9 mouse cellular contexts compared by ENCODE assay signal in the genomic region with DNA sequence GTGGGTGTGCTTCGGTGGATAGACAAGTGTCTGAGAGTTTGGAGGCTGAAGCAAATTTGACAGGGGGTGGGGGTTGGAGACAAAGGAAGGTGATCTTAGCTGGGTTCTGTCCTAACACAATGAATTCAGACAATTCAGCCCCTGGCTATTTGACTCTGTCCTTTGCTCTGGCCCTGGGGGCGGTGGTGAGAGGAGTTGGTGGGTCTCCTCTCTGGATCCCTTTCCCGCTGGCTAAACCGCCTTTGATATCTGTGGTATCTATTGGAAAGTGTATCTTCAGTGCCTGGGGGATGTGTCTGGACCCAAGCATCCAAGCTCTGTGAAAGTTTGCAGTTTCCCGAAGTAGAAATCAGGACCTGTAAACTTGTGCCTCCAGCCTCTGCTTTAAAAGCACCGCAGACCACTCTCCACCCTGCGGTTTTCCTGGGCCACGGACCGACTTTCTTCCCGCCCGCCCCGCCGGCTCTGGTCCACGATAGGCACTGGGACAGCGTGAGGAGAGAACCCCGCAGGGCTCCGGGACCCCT. TPM values are rescaled to one million over a fixed set of nuclear protein-coding genes. Genes with fewer than 3 reads are reported as not detected.
DNase-seq lines count a peak whose midpoint lies in the region; ATAC-seq and TF ChIP-seq lines count a peak whose summit lies in the region.
"Had no signal": no experiment of that assay in that cellular context is flagged by ENCODE, and none has a peak within 500 bp of the region (broad histone marks: within the 10 kb centered on the region; RNA-seq: fewer than 3 reads in every experiment).

No protein-coding gene starts in this region.

- H3K27me3 ChIP-seq in heart, adult 2 months (ENCODE audit: control insufficient read depth, insufficient read depth, low read length) = no peaks in the 10 kb centered on the region; the same call in 1 of the 2 replicates
- no peaks in the 10 kb centered on the region for H3K27me3 ChIP-seq in C2C12 (ENCODE audit: control insufficient read depth, insufficient read depth, insufficient read length)
- peaks cover 33% of the 10 kb centered on the region for H3K27me3 ChIP-seq in forebrain, embryonic 12.5 days
- peaks cover 46% of the 10 kb centered on the region for H3K27me3 ChIP-seq in liver, embryonic 14.5 days (ENCODE audit: control insufficient read depth, insufficient read depth, low read length)
- H3K27me3 ChIP-seq: CH12.LX had no signal

- no peak for TF ChIP-seq POLR2A in heart, adult 2 months (IDR thresholded peaks at IDR 0.05; ENCODE audit: insufficient read depth, low read depth, low read length)

- peak overlapping the region; percentile 61; the same call in 1 of the 2 replicates for H3K27ac ChIP-seq in heart, adult 2 months
- H3K27ac ChIP-seq in forebrain, embryonic 12.5 days = peak overlapping the region; percentile 61; the same call in 1 of the 2 replicates
- H3K27ac ChIP-seq in liver, embryonic 14.5 days = no peak overlapping the region

- TF ChIP-seq EP300 in heart, adult 2 months (IDR thresholded peaks at IDR 0.05; ENCODE audit: insufficient read depth, low read depth, low read length) = no peak
- TF ChIP-seq EP300 in liver, embryonic 14.5 days (IDR thresholded peaks at IDR 0.05; ENCODE audit: low read depth) = no peak

- ATAC-seq in forebrain, embryonic 12.5 days (ENCODE audit: low FRiP score) = peak; percentile 11; the same call in 1 of the 2 replicates
- no peak for ATAC-seq in liver, embryonic 14.5 days (ENCODE audit: insufficient read depth)

- TF ChIP-seq CTCF in heart, adult 2 months (IDR thresholded peaks at IDR 0.05) = no peak
- TF ChIP-seq CTCF in C2C12 (IDR thresholded peaks at IDR 0.05; ENCODE audit: control insufficient read depth, insufficient read depth, insufficient read length) = no peak
- no peak for TF ChIP-seq CTCF in liver, embryonic 14.5 days (IDR thresholded peaks at IDR 0.05; ENCODE audit: low read depth)

- no peaks in the 10 kb centered on the region for H3K79me2 ChIP-seq in heart, adult 2 months (replicated peaks; ENCODE audit: control insufficient read depth, insufficient read depth, low read length)
- H3K79me2 ChIP-seq in C2C12 (ENCODE audit: control insufficient read depth, insufficient read depth) = peaks cover 44% of the 10 kb centered on the region

- H3ac ChIP-seq in C2C12 (ENCODE audit: control insufficient read depth, insufficient read length, low read depth) = peak overlapping the region; percentile 91

- peak overlapping the region; percentile 78 for H3K4me3 ChIP-seq in heart, adult 2 months
- peak overlapping the region; percentile 88 for H3K4me3 ChIP-seq in C2C12 (ENCODE audit: insufficient read depth, poor library complexity, severe bottlenecking)
- peak overlapping the region; percentile 75 for H3K4me3 ChIP-seq in forebrain, embryonic 12.5 days (replicated peaks)
- H3K4me3 ChIP-seq in liver, embryonic 14.5 days (ENCODE audit: insufficient read depth in 1 of 2, low read depth in 2 of 2, low read length in 2 of 2) = peak overlapping the region; percentile 7 to 58

- peak overlapping the region; percentile 98 for H3K4me2 ChIP-seq in forebrain, embryonic 12.5 days
- peak overlapping the region; percentile 65 for H3K4me2 ChIP-seq in liver, embryonic 14.5 days (ENCODE audit: low read depth)

- 18% methylated on average over 17 of the region's 17 CpGs for WGBS in heart, adult 2 months
- WGBS in forebrain, embryonic 12.5 days = 2% methylated on average over 17 of the region's 17 CpGs
- 4% methylated on average over 17 of the region's 17 CpGs for WGBS in liver, embryonic 14.5 days (ENCODE audit: insufficient replicate concordance)

- intact Hi-C loops in heart, adult 2 months (cut with DNase I) = loop anchor here (5.0 kb wide), 1 partner anchor 220 kb away; no protein-coding TSS in a partner anchor
- intact Hi-C loops in heart, postnatal 36 days (cut with DNase I) = loop anchor here (5.0 kb wide), 1 partner anchor 115 kb away; no protein-coding TSS in a partner anchor

- H3K79me3 ChIP-seq in C2C12 (ENCODE audit: low read depth) = peaks cover 39% of the 10 kb centered on the region

- no peaks in the 10 kb centered on the region for H3K36me3 ChIP-seq in heart, adult 2 months (ENCODE audit: control insufficient read depth, insufficient read depth, low read length)
- H3K36me3 ChIP-seq in C2C12 (ENCODE audit: control insufficient read depth, insufficient read depth) = peaks cover 16% of the 10 kb centered on the region
- no peaks in the 10 kb centered on the region for H3K36me3 ChIP-seq in forebrain, embryonic 12.5 days (replicated peaks)
- no peaks in the 10 kb centered on the region for H3K36me3 ChIP-seq in liver, embryonic 14.5 days (replicated peaks; ENCODE audit: control insufficient read depth, insufficient read depth, low read depth)

- H3K4me1 ChIP-seq in heart, adult 2 months (ENCODE audit: control insufficient read depth, insufficient read depth, low read length) = no peaks in the 10 kb centered on the region
- H3K4me1 ChIP-seq in forebrain, embryonic 12.5 days = peaks cover 15% of the 10 kb centered on the region; the same call in 1 of the 2 replicates
- no peaks in the 10 kb centered on the region for H3K4me1 ChIP-seq in liver, embryonic 14.5 days (replicated peaks; ENCODE audit: control insufficient read depth in 2 of 2, insufficient read depth in 2 of 2, low read length in 1 of 2)

- H3K9ac ChIP-seq in heart, adult 2 months (ENCODE audit: low read depth, low read length) = peak overlapping the region; percentile 79
- H3K9ac ChIP-seq in forebrain, embryonic 12.5 days = peak overlapping the region; percentile 83
- H3K9ac ChIP-seq in liver, embryonic 14.5 days (replicated peaks) = no peak overlapping the region

- DNase-seq in heart, adult 2 months = no peak
- DNase-seq in heart, postnatal 36 days = no peak
- no peak for DNase-seq in liver, embryonic 14.5 days (ENCODE audit: low read depth in 3 of 3, low spot score in 3 of 3)
- no peak for DNase-seq in urinary bladder, postnatal 4 days (ENCODE audit: low spot score in 2 of 2)
- DNase-seq in spleen, postnatal 14 days (ENCODE audit: low spot score in 2 of 2) = no peak
- DNase-seq in MN1 (ENCODE audit: low spot score) = no peak

- H3K9me3 ChIP-seq in forebrain, embryonic 12.5 days = no peaks in the 10 kb centered on the region
- no peaks in the 10 kb centered on the region for H3K9me3 ChIP-seq in liver, embryonic 14.5 days (ENCODE audit: control insufficient read depth, low read length)

TF ChIP-seq in C2C12, 6 proteins besides CTCF, POLR2A, EP300 and RAD21:
- TF ChIP-seq MYOG (IDR thresholded peaks at IDR 0.05; ENCODE audit: control insufficient read depth, extremely low read depth, insufficient read length) = no peak
- TF ChIP-seq MYOD1 (IDR thresholded peaks at IDR 0.05; ENCODE audit: control insufficient read depth, insufficient read length, low read depth) = no peak
- no peak for TF ChIP-seq USF1 (IDR thresholded peaks at IDR 0.05; ENCODE audit: low read depth)
- no peak for TF ChIP-seq FOSL1 (IDR thresholded peaks at IDR 0.05; ENCODE audit: insufficient read depth, low read length, poor library complexity, severe bottlenecking)
- TF ChIP-seq CEBPB (IDR thresholded peaks at IDR 0.05; ENCODE audit: low read depth) = no peak
- TF ChIP-seq MAX (IDR thresholded peaks at IDR 0.05) = no peak

RNA-seq across cellular contexts. Expression of gene Lhfpl2, which starts 0.5 kb away (rescaled TPM):
- total RNA-seq in heart, adult 2 months (2021) = 1 to 10 TPM; 2.8 to 4.0 TPM
- polyA plus RNA-seq in heart, adult 2 months (2012; rRNA removed) = 3.5 and 9.6 TPM in 2 replicates
- 1 to 10 TPM; 2.5 to 3.7 TPM for total RNA-seq in heart, postnatal 36 days (2021)
- 15.5 TPM for polyA plus RNA-seq in C2C12 (2012; fragmentation: generic; extraction: Trizol)
- polyA plus RNA-seq in forebrain, embryonic 12.5 days (2016; fragmentation: Nextera tagmentation; extraction: Ambion mirVana) = 17.5 and 21.3 TPM in 2 replicates
- 2.2 and 2.4 TPM in 2 replicates for polyA plus RNA-seq in liver, embryonic 14.5 days (2012; rRNA removed)
- polyA plus RNA-seq in liver, embryonic 14.5 days (2014; fragmentation: Nextera tagmentation; extraction: Ambion mirVana) = 3.2 TPM in 2 replicates
- total RNA-seq: CH12.LX had no signal

Comparison
In these comparisons a context has a peak if more than half of its experiments do, and no peak if none do; other contexts are left out.
1. H3K4me3 ChIP-seq: peak in every context shown above with its lines; median percentile 88 in C2C12; 78 in heart, adult 2 months; 75 in forebrain, embryonic 12.5 days; 32 in liver, embryonic 14.5 days.